Mouse (Mus musculus) liver, adult 2 months (tissue): ENCODE measurements around the gene Dync1i2.

Experiments used
- CTCF ChIP-seq: fragments of 200-500 bp; IDR thresholded peaks from 2 replicates; pipeline ENCODE4 v1.5.1; 2011; ENCODE audit warnings: low read depth, low read length, control low read depth
- POLR2A ChIP-seq: fragments of 200-500 bp; IDR thresholded peaks from 2 replicates; pipeline ENCODE4 v1.6.1; 2011; ENCODE audit warnings: low read length, control low read depth; ENCODE audit not compliant: insufficient read depth; ENCODE audit errors: extremely low read depth

GRCm38 (mm10) chr2:71167211-71167610 is 44.3 kb upstream of the Dync1i2 start:
- TF ChIP-seq CTCF, result no peak
- no peak for TF ChIP-seq POLR2A
